10 mouse cellular contexts compared by ENCODE assay signal in genomic region chr11:98394301-98394700, GRCm38 (mm10). TPM values are rescaled to one million over a fixed set of nuclear protein-coding genes. Genes with fewer than 3 reads are reported as not detected.
DNase-seq lines count a peak whose midpoint lies in the region; ATAC-seq and TF ChIP-seq lines count a peak whose summit lies in the region.
"Had no signal": no experiment of that assay in that cellular context is flagged by ENCODE, and none has a peak within 500 bp of the region (broad histone marks: within the 10 kb centered on the region; RNA-seq: fewer than 3 reads in every experiment).

No protein-coding gene starts in this region.

- peaks cover 29% of the 10 kb centered on the region for H3K4me1 ChIP-seq in forebrain, embryonic 13.5 days
- peaks cover 20% of the 10 kb centered on the region for H3K4me1 ChIP-seq in forebrain, embryonic 14.5 days (ENCODE audit: control insufficient read depth, insufficient read depth, low read length)
- peaks cover 36% of the 10 kb centered on the region for H3K4me1 ChIP-seq in thymus, adult 2 months (replicated peaks; ENCODE audit: control insufficient read depth, insufficient read depth, low read length)
- peaks cover 36% of the 10 kb centered on the region for H3K4me1 ChIP-seq in stomach, embryonic 16.5 days (ENCODE audit: control insufficient read depth, insufficient read depth, low read length)

- TF ChIP-seq CTCF in thymus, adult 2 months (IDR thresholded peaks at IDR 0.05; ENCODE audit: borderline replicate concordance, control insufficient read depth, extremely low read depth, insufficient read depth, low read length, poor library complexity) = no peak

- no peak for DNase-seq in forebrain, embryonic 14.5 days (ENCODE audit: low spot score)
- DNase-seq in thymus, adult 2 months = no peak
- DNase-seq in thymus, adult 18-20 months = no peak
- peak; percentile 47 for DNase-seq in kidney, postnatal 10 days
- DNase-seq in left cerebral cortex, postnatal 25 days (ENCODE audit: low spot score in 2 of 2) = no peak
- no peak for DNase-seq in left cerebral cortex, adult 11 months (ENCODE audit: low spot score)
- DNase-seq: embryo, embryonic 11 days had no signal

- intact Hi-C loops in left cerebral cortex, postnatal 25 days (cut with DNase I) = loop anchor here (5.0 kb wide), 1 partner anchor 127 kb away; no protein-coding TSS in a partner anchor

- no peak overlapping the region; the same call in 1 of the 2 replicates for H3K27ac ChIP-seq in forebrain, embryonic 13.5 days
- no peak overlapping the region for H3K27ac ChIP-seq in forebrain, embryonic 14.5 days (ENCODE audit: low read depth, low read length)
- peak overlapping the region; percentile 97 for H3K27ac ChIP-seq in thymus, adult 2 months (ENCODE audit: control insufficient read depth, insufficient read depth, low read length)
- peak overlapping the region; percentile 93 for H3K27ac ChIP-seq in stomach, embryonic 16.5 days (ENCODE audit: low read length)

- H3K36me3 ChIP-seq in forebrain, embryonic 13.5 days (ENCODE audit: poor library complexity, severe bottlenecking) = 0 out of 2 replicates have a peak, but pooled peaks cover 2% of the 10 kb centered on the region
- H3K36me3 ChIP-seq in forebrain, embryonic 14.5 days (ENCODE audit: control insufficient read depth, insufficient read depth, low read length) = no peaks in the 10 kb centered on the region
- H3K36me3 ChIP-seq in thymus, adult 2 months (ENCODE audit: control insufficient read depth, insufficient read depth, low read length) = no peaks in the 10 kb centered on the region
- no peaks in the 10 kb centered on the region for H3K36me3 ChIP-seq in stomach, embryonic 16.5 days (ENCODE audit: control insufficient read depth, insufficient read depth, low read length)

- TF ChIP-seq POLR2A in thymus, adult 2 months (IDR thresholded peaks at IDR 0.05; ENCODE audit: control insufficient read depth, extremely low read depth, insufficient read depth, low read length, poor library complexity) = no peak

- H3K9me3 ChIP-seq in forebrain, embryonic 13.5 days (replicated peaks) = no peaks in the 10 kb centered on the region
- H3K9me3 ChIP-seq in forebrain, embryonic 14.5 days (replicated peaks; ENCODE audit: control insufficient read depth, low read length) = no peaks in the 10 kb centered on the region
- H3K9me3 ChIP-seq in stomach, embryonic 16.5 days (replicated peaks; ENCODE audit: control insufficient read depth, low read length) = no peaks in the 10 kb centered on the region

- no peak overlapping the region for H3K4me3 ChIP-seq in forebrain, embryonic 13.5 days
- H3K4me3 ChIP-seq in forebrain, embryonic 14.5 days (ENCODE audit: low read depth, low read length) = no peak overlapping the region
- no peak overlapping the region for H3K4me3 ChIP-seq in thymus, adult 2 months (ENCODE audit: control insufficient read depth, insufficient read depth, low read length)
- no peak overlapping the region for H3K4me3 ChIP-seq in stomach, embryonic 16.5 days (replicated peaks; ENCODE audit: low read length)

- no peak for ATAC-seq in forebrain, embryonic 13.5 days
- no peak for ATAC-seq in forebrain, embryonic 14.5 days
- no peak for ATAC-seq in stomach, embryonic 16.5 days (ENCODE audit: insufficient read depth, low FRiP score)

- 62% methylated on average over 6 of the region's 6 CpGs for WGBS in forebrain, embryonic 13.5 days
- WGBS in forebrain, embryonic 14.5 days = 61% methylated on average over 6 of the region's 6 CpGs
- 83% methylated on average over 6 of the region's 6 CpGs for WGBS in thymus, adult 2 months
- 33% methylated on average over 6 of the region's 6 CpGs for WGBS in stomach, embryonic 16.5 days

- no peak overlapping the region for H3K4me2 ChIP-seq in forebrain, embryonic 13.5 days
- no peak overlapping the region for H3K4me2 ChIP-seq in forebrain, embryonic 14.5 days (ENCODE audit: low read length)
- no peak overlapping the region for H3K4me2 ChIP-seq in stomach, embryonic 16.5 days (ENCODE audit: low read depth, low read length)

- peak overlapping the region; percentile 30; the same call in 1 of the 2 replicates for H3K9ac ChIP-seq in forebrain, embryonic 13.5 days
- no peak overlapping the region; the same call in none of the 2 replicates for H3K9ac ChIP-seq in forebrain, embryonic 14.5 days (ENCODE audit: low read length)
- 0 out of 2 replicates have a peak overlapping the region, but pooled peaks have one; percentile 48 for H3K9ac ChIP-seq in stomach, embryonic 16.5 days (ENCODE audit: low read length)

- peaks cover 23% of the 10 kb centered on the region for H3K27me3 ChIP-seq in forebrain, embryonic 13.5 days
- H3K27me3 ChIP-seq in forebrain, embryonic 14.5 days (replicated peaks; ENCODE audit: control insufficient read depth, insufficient read depth, low read length) = no peaks in the 10 kb centered on the region
- no peaks in the 10 kb centered on the region for H3K27me3 ChIP-seq in thymus, adult 2 months (ENCODE audit: control insufficient read depth, insufficient read depth, low read length)
- H3K27me3 ChIP-seq in stomach, embryonic 16.5 days (ENCODE audit: control insufficient read depth, insufficient read depth, low read length) = no peaks in the 10 kb centered on the region; the same call in 1 of the 2 replicates

RNA-seq across cellular contexts. Expression of gene Pgap3, which starts 6.0 kb away (rescaled TPM):
- 6.7 and 9.2 TPM in 2 replicates for polyA plus RNA-seq in forebrain, embryonic 13.5 days (2015; fragmentation: Nextera tagmentation; extraction: Ambion mirVana)
- polyA plus RNA-seq in forebrain, embryonic 14.5 days (2014; fragmentation: Nextera tagmentation; extraction: Ambion mirVana) = 6.1 and 6.9 TPM in 2 replicates
- 51.8 and 52.5 TPM in 2 replicates for polyA plus RNA-seq in thymus, adult 2 months (2012; rRNA removed)
- polyA plus RNA-seq in stomach, embryonic 16.5 days (2015; fragmentation: Nextera tagmentation; extraction: Ambion mirVana) = 16.4 and 17.0 TPM in 2 replicates
- 10 to 100 TPM; 10.1 to 11.3 TPM for total RNA-seq in left cerebral cortex, postnatal 25 days (2021)

RNA-seq across cellular contexts. Expression of gene Pnmt, which starts 8.1 kb away (rescaled TPM):
- polyA plus RNA-seq in forebrain, embryonic 13.5 days (2015; fragmentation: Nextera tagmentation; extraction: Ambion mirVana) = 0.35 TPM in 1 of 2 replicates, not detected in the other
- 0.32 and 0.36 TPM in 2 replicates for polyA plus RNA-seq in forebrain, embryonic 14.5 days (2014; fragmentation: Nextera tagmentation; extraction: Ambion mirVana)
- 0.77 and 1.3 TPM in 2 replicates for polyA plus RNA-seq in thymus, adult 2 months (2012; rRNA removed)
- polyA plus RNA-seq in stomach, embryonic 16.5 days (2015; fragmentation: Nextera tagmentation; extraction: Ambion mirVana) = 0.15 TPM in 1 of 2 replicates, not detected in the other
- total RNA-seq in left cerebral cortex, postnatal 25 days (2021) = under 1 TPM; 0.39 to 0.73 TPM
- total RNA-seq: liver, adult 2 months had no signal
- polyA plus RNA-seq: liver, adult 2 months had no signal

RNA-seq across cellular contexts. Expression of gene Tcap, which starts 10.7 kb away (rescaled TPM):
- polyA plus RNA-seq in forebrain, embryonic 13.5 days (2015; fragmentation: Nextera tagmentation; extraction: Ambion mirVana) = 0.18 and 0.19 TPM in 2 replicates
- 0.23 TPM in 1 of 2 replicates, not detected in the other for polyA plus RNA-seq in forebrain, embryonic 14.5 days (2014; fragmentation: Nextera tagmentation; extraction: Ambion mirVana)
- polyA plus RNA-seq in thymus, adult 2 months (2012; rRNA removed) = 9.9 and 83.8 TPM in 2 replicates
- 0.57 and 9.3 TPM in 2 replicates for polyA plus RNA-seq in stomach, embryonic 16.5 days (2015; fragmentation: Nextera tagmentation; extraction: Ambion mirVana)
- 10 to 100 TPM in 1 of 2 experiments, 1 to 10 TPM in 1; 9.3 to 11.6 TPM for total RNA-seq in left cerebral cortex, postnatal 25 days (2021)

RNA-seq across cellular contexts. Expression of gene Erbb2, which starts 18.0 kb away (rescaled TPM):
- 6.7 and 7.4 TPM in 2 replicates for polyA plus RNA-seq in forebrain, embryonic 13.5 days (2015; fragmentation: Nextera tagmentation; extraction: Ambion mirVana)
- polyA plus RNA-seq in forebrain, embryonic 14.5 days (2014; fragmentation: Nextera tagmentation; extraction: Ambion mirVana) = 5.6 and 5.9 TPM in 2 replicates
- polyA plus RNA-seq in thymus, adult 2 months (2012; rRNA removed) = 6.0 and 6.6 TPM in 2 replicates
- polyA plus RNA-seq in stomach, embryonic 16.5 days (2015; fragmentation: Nextera tagmentation; extraction: Ambion mirVana) = 52.1 and 62.2 TPM in 2 replicates
- total RNA-seq in left cerebral cortex, postnatal 25 days (2021) = 1 to 10 TPM; 1.8 to 2.4 TPM

RNA-seq across cellular contexts. Expression of gene Stard3, which starts 36.1 kb away (rescaled TPM):
- 44.0 and 45.5 TPM in 2 replicates for polyA plus RNA-seq in forebrain, embryonic 13.5 days (2015; fragmentation: Nextera tagmentation; extraction: Ambion mirVana)
- 43.8 and 46.6 TPM in 2 replicates for polyA plus RNA-seq in forebrain, embryonic 14.5 days (2014; fragmentation: Nextera tagmentation; extraction: Ambion mirVana)
- 260 and 271 TPM in 2 replicates for polyA plus RNA-seq in thymus, adult 2 months (2012; rRNA removed)
- polyA plus RNA-seq in stomach, embryonic 16.5 days (2015; fragmentation: Nextera tagmentation; extraction: Ambion mirVana) = 43.9 and 51.8 TPM in 2 replicates
- total RNA-seq in left cerebral cortex, postnatal 25 days (2021) = 10 to 100 TPM; 34.1 to 36.8 TPM

Comparison
In these comparisons a context has a peak if more than half of its experiments do, and no peak if none do; other contexts are left out.
1. H3K27ac ChIP-seq: peak in thymus, adult 2 months (single experiment) and stomach, embryonic 16.5 days (single experiment); none in forebrain, embryonic 13.5 days (single experiment) and forebrain, embryonic 14.5 days (single experiment).